Mouse (Mus musculus): ENCODE data around the gene Pxmp4. TPM values are rescaled to one million over a fixed set of nuclear protein-coding genes. Genes with fewer than 3 reads are reported as not detected.
A peak's percentile ranks its signal among the peaks of the same experiment; 100 is the strongest.

The Pxmp4 gene
- polyA plus RNA-seq (2016; fragmentation: Nextera tagmentation; extraction: Ambion mirVana) = 19.9 and 21.5 TPM in 2 replicates

DNA sequence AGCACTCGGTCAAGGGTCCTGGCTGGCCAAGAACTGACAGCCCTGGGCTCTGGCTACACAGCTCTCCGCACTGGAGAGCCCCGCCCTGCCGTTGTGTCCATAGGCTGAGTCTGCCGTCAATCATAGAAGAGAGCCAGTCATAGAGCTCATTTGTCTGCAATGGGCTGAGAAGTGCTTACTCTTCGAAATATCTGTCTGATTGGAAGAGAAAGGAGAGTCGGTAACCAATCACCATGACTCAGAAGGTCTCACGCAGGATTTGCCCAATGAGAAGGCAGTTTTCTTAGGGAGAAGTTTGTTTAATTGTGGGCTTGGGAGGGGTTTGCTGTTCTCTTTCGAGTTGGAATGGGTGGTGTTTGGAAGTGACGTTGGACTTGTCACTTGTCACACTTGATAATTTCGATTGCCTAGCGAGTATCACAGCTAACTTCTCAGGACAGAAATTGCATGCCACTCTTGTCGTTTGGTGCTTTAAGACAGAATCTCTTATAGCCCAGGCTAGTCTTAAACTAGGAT lies at the start of gene Pxmp4:
Gene Pxmp4, minus strand, starts transcription at position 71 of the 516 bp plus-strand sequence.
- peaks cover 12% of the 10 kb centered on the region; the same call in 1 of the 2 replicates for H3K27me3 ChIP-seq (ENCODE audit: insufficient read depth, poor library complexity, severe bottlenecking)
- H3K4me3 ChIP-seq = peak within 1 kb of the TSS; percentile 79
- H3K27ac ChIP-seq = peak within 1 kb of the TSS; percentile 92
- peaks cover 14% of the 10 kb centered on the region for H3K4me1 ChIP-seq
- H3K36me3 ChIP-seq = no peaks in the 10 kb centered on the region
- no peaks in the 10 kb centered on the region for H3K9me3 ChIP-seq
- DNase-seq (ENCODE audit: low spot score) = peak; percentile 99
- under 1% methylated on average over 13 of the region's 13 CpGs for WGBS

DNA sequence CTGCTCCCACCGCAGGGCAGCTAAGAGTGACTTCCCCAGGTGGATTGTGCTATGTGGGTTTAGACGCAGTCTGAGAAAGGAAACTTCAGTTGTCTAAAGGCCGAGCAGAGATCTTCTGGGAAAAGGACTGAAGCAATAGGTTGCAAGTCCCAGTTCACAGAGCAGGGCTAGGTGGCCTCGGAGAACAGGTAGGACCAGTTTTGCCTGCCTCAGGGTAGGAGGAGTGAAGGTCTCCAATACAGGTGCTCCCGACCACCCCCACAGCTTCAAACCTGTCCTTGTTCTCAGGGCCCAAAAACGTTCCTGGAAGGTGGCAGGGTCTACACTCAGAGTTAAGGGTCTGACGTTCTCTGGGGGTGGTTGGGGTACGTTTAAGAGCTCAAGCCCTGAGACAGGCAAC lies 47.9 kb upstream of the Pxmp4 start, which contains the start of gene Chmp4b:
Gene Chmp4b, plus strand, starts transcription at position 343 of the 400 bp plus-strand sequence.
- H3K27me3 ChIP-seq (ENCODE audit: insufficient read depth, poor library complexity, severe bottlenecking) = no peaks in the 10 kb centered on the region
- H3K4me3 ChIP-seq = no peak within 1 kb of the TSS
- WGBS = 46% methylated on average over 8 of the region's 8 CpGs
- H3K27ac ChIP-seq = no peak within 1 kb of the TSS
- H3K9me3 ChIP-seq = no peaks in the 10 kb centered on the region
- no peaks in the 10 kb centered on the region for H3K36me3 ChIP-seq
- DNase-seq (ENCODE audit: low spot score) = no peak
- 0 out of 2 replicates have a peak, but pooled peaks cover 5% of the 10 kb centered on the region for H3K4me1 ChIP-seq

DNA sequence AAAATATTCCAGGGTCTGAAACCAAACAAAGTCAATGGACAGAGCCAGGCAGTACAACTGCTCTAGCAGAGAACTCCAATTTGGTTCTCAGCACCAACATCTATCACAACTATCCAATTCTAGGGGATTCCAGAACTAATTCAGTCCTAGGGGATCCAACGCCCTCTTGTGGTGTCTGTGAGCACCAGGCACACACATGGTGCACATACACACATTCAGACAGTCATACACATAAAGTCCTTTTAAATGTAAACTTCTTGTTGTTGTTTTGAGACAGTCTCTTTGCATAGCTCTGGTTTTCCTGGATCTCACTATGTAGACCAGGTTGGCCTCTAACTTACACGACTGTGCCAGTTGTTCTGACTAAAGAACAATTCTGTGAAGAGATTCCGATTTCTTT lies 46.9 kb upstream of the Pxmp4 start:
- Histone ChIP-seq H3K4me3 (no peak overlapping the region), H3K36me3 (peaks cover 5% of the 10 kb centered on the region), H3K4me1 (no peaks in the 10 kb centered on the region), H3K9me3 (no peaks in the 10 kb centered on the region), H3K27ac (no peak overlapping the region), H3K27me3 (ENCODE audit: insufficient read depth, poor library complexity, severe bottlenecking) (no peaks in the 10 kb centered on the region)
- 79% methylated on average over 3 of the region's 3 CpGs for WGBS
- no peak for DNase-seq (ENCODE audit: low spot score)

DNA sequence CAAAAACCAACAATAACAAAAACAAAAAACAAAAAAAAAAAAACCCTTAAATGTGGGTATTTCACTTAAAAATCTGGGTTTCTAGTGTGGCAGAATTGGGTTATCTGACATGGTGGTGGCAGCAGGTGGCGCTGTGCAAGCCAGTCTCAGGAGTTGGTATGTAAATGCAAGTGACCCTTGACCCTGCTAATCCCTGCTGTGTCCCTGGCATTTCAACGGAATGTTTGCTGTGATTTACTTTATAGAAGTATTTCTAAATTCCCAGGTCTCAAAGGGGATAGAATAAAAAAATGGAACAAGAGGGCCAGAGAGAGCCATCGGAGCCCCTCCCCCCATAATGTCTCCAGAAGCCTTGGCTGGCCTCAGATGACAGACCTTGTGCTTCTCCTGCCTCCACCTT lies 44.6 kb upstream of the Pxmp4 start:
- Histone ChIP-seq H3K4me3 (no peak overlapping the region), H3K4me1 (no peaks in the 10 kb centered on the region), H3K27ac (no peak overlapping the region), H3K27me3 (ENCODE audit: insufficient read depth, poor library complexity, severe bottlenecking) (no peaks in the 10 kb centered on the region), H3K9me3 (no peaks in the 10 kb centered on the region), H3K36me3 (peaks cover 20% of the 10 kb centered on the region)
- no peak for DNase-seq (ENCODE audit: low spot score)
- WGBS = 25% methylated on average over 3 of the region's 3 CpGs

DNA sequence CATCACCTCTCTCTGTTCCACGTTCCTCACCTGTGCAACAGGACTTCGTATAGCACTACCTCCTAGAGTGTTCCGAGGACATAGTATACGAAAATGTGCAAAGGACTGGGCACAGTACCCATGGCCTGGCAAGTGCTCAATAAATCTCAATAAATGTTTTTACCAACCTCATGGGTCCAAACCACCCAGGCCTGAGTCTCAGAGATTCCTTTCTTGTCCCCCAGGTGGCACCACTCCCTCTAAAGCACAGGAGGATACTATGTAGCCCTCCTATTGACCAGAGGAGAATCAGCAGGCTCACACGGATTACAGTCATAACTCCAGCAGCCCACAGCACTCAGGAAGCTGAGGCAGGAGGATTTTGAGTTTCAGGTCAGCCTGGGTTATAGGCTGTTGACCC lies 43.1 kb upstream of the Pxmp4 start:
- Histone ChIP-seq H3K4me3 (no peak overlapping the region), H3K36me3 (peaks cover 24% of the 10 kb centered on the region), H3K27me3 (ENCODE audit: insufficient read depth, poor library complexity, severe bottlenecking) (no peaks in the 10 kb centered on the region), H3K27ac (no peak overlapping the region), H3K9me3 (no peaks in the 10 kb centered on the region), H3K4me1 (no peaks in the 10 kb centered on the region)
- no peak for DNase-seq (ENCODE audit: low spot score)
- 72% methylated on average over 5 of the region's 5 CpGs for WGBS

DNA sequence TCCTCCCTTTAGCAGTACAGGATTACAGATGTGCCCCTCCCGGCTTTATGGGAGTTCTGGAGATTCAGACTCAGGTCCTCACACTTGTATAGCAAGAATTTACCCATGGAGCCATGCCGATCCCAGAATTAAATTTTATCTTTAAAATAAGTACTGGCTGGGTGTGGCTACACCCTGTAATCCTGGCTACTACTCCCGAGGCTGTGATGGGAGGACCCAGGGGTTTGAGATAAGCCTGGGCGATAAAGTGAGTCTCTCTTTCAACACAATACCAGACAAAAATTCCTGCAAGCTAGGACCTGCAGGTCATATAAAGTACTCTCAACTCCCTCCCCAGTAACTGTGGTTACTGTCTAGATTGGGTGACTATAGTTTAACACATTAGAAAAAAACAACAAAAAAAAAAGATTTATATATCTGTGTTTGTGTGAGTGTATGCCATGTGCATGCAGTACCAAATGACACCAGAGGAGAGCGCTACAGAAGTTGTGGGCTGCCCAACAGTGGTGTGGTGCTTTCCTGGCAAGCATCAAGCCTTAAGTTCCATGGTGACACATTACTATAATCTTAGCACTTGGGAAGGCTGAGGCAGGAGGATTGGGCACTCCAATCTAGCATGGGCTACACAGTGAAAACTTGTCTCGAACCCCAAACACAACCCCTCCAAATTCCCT lies 39.3 kb upstream of the Pxmp4 start:
- H3K27me3 ChIP-seq (ENCODE audit: insufficient read depth, poor library complexity, severe bottlenecking) = no peaks in the 10 kb centered on the region
- WGBS = 56% methylated on average over 6 of the region's 6 CpGs
- H3K9me3 ChIP-seq = 0 out of 2 replicates have a peak, but pooled peaks cover 5% of the 10 kb centered on the region
- no peak overlapping the region for H3K4me3 ChIP-seq
- peaks cover 51% of the 10 kb centered on the region for H3K36me3 ChIP-seq
- no peak overlapping the region for H3K27ac ChIP-seq
- H3K4me1 ChIP-seq = no peaks in the 10 kb centered on the region
- no peak for DNase-seq (ENCODE audit: low spot score)

DNA sequence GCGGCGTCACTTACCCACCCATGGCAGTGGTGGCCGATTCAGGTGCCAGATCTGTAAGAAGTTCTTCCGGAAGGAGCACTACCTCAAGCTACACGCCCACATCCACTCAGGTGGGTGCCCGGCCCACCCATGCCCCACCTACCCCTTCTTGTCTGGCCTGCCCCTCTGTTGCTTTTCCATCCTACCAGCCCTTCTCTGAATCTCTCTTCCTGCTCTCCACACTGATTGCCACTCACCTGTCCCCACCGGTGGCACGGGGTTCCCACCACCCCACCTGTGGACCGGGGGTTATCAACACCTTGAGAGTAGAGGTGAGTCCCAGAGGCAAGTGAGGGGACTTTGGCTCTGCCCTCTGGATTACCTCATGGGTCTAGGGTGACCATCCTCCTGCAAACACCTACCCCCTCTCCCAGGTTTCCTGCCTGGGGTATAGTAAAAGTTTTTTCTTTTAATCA lies 38.5 kb upstream of the Pxmp4 start:
- H3K36me3 ChIP-seq = peaks cover 58% of the 10 kb centered on the region
- H3K4me1 ChIP-seq = no peaks in the 10 kb centered on the region
- H3K4me3 ChIP-seq = no peak overlapping the region
- no peak overlapping the region for H3K27ac ChIP-seq
- no peaks in the 10 kb centered on the region for H3K27me3 ChIP-seq (ENCODE audit: insufficient read depth, poor library complexity, severe bottlenecking)
- no peak for DNase-seq (ENCODE audit: low spot score)
- WGBS = 94% methylated on average over 9 of the region's 9 CpGs
- H3K9me3 ChIP-seq = 0 out of 2 replicates have a peak, but pooled peaks cover 5% of the 10 kb centered on the region

DNA sequence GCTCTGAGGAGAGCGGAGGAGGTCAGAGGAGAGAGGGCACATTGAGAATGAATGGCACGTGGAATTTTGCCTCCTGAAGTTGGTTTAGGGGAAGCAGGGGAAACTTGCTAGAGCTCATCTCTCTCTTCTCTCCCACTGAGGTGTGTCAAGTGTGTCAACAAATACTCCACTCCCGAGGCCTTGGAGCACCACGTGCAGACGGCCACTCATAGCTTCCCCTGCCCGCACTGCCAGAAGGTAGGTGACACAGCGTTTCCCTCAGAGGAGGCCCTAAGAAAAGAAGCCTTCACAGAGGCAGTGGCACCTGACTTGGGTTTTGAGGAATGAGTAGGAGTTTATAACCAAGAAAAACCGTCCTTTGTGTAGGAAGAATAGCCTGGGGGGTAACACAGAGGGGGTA lies 37.7 kb upstream of the Pxmp4 start:
- 78% methylated on average over 8 of the region's 8 CpGs for WGBS
- DNase-seq (ENCODE audit: low spot score) = no peak
- H3K36me3 ChIP-seq = peaks cover 58% of the 10 kb centered on the region

DNA sequence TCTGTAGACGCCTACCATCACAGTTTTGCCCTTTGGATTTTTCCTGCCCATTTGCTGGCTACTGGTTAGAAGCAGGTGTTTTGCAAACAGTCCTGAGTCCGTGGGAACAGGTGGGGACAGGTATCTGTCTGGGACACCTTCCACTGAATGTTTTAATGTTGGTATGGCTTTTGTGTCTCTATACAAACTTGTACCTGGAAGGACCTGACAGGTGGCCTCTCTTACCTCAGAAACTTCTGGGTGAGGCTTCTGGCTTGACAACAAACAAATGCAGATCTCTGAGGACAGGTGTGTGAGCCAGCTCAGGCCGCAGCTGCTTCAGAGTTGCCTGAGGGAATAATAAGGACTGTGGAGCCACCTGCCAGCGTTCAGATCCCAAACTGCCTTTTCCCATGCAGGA lies 35.6 kb upstream of the Pxmp4 start:
- Histone ChIP-seq H3K27ac (no peak overlapping the region), H3K4me3 (no peak overlapping the region), H3K9me3 (0 out of 2 replicates have a peak, but pooled peaks cover 5% of the 10 kb centered on the region), H3K4me1 (no peaks in the 10 kb centered on the region), H3K27me3 (ENCODE audit: insufficient read depth, poor library complexity, severe bottlenecking) (no peaks in the 10 kb centered on the region), H3K36me3 (peaks cover 51% of the 10 kb centered on the region)
- no peak for DNase-seq (ENCODE audit: low spot score)
- 85% methylated on average over 4 of the region's 4 CpGs for WGBS

More for the DNA sequence above, 37.7 kb upstream of the Pxmp4 start:
- 0 out of 2 replicates have a peak overlapping the region, but pooled peaks have one; percentile 7 for H3K27ac ChIP-seq
- no peak overlapping the region for H3K4me3 ChIP-seq
- H3K9me3 ChIP-seq = 0 out of 2 replicates have a peak, but pooled peaks cover 5% of the 10 kb centered on the region
- H3K27me3 ChIP-seq (ENCODE audit: insufficient read depth, poor library complexity, severe bottlenecking) = no peaks in the 10 kb centered on the region
- no peaks in the 10 kb centered on the region for H3K4me1 ChIP-seq

DNA sequence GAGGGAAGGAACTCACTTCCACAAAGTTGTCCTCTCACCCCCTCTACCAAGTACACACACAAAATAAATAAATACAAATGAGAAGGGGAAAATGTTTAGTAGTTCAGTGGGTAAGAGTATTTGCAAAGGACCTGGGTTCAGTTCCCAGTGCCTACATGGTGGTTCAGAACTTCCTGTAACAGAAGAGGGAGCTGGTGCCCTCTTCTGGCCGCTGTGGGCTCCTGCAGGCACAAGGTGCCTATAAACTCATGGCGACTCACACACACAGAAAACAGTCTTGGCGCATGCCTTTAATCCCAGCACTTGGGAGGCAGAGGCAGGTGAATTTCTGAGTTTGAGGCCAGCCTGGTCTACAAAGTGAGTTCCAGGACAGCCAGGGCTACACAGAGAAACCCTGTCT lies 35.0 kb upstream of the Pxmp4 start:
- 0 out of 2 replicates have a peak, but pooled peaks cover 5% of the 10 kb centered on the region for H3K9me3 ChIP-seq
- no peak overlapping the region for H3K27ac ChIP-seq
- no peaks in the 10 kb centered on the region for H3K4me1 ChIP-seq
- no peak for DNase-seq (ENCODE audit: low spot score)
- no peaks in the 10 kb centered on the region for H3K27me3 ChIP-seq (ENCODE audit: insufficient read depth, poor library complexity, severe bottlenecking)
- H3K36me3 ChIP-seq = peaks cover 48% of the 10 kb centered on the region
- WGBS = 90% methylated on average over 3 of the region's 3 CpGs
- no peak overlapping the region for H3K4me3 ChIP-seq

DNA sequence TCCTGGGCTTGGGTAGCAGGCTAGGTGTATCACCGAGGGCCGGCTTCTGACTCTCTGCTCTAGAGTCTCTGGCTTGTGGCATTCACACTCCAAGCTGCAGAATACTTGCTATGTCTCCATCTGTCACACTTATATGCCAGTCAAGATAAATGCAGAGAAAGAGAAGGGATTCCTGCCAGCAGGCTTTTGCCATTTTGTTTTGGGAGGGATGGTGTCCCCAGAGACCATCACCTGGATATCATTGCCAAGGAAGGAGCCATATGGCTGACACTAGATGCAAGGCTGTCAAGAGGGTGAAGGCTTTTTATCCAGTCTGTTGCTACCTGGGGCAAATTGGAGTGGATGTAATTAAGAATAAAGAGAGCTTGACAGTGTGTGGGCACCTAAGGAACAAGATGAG lies 32.3 kb upstream of the Pxmp4 start:
- Histone ChIP-seq H3K36me3 (peaks cover 44% of the 10 kb centered on the region), H3K4me3 (no peak overlapping the region), H3K9me3 (0 out of 2 replicates have a peak, but pooled peaks cover 5% of the 10 kb centered on the region), H3K4me1 (no peaks in the 10 kb centered on the region), H3K27ac (no peak overlapping the region), H3K27me3 (ENCODE audit: insufficient read depth, poor library complexity, severe bottlenecking) (no peaks in the 10 kb centered on the region)
- no peak for DNase-seq (ENCODE audit: low spot score)
- 96% methylated on average over 2 of the region's 2 CpGs for WGBS

DNA sequence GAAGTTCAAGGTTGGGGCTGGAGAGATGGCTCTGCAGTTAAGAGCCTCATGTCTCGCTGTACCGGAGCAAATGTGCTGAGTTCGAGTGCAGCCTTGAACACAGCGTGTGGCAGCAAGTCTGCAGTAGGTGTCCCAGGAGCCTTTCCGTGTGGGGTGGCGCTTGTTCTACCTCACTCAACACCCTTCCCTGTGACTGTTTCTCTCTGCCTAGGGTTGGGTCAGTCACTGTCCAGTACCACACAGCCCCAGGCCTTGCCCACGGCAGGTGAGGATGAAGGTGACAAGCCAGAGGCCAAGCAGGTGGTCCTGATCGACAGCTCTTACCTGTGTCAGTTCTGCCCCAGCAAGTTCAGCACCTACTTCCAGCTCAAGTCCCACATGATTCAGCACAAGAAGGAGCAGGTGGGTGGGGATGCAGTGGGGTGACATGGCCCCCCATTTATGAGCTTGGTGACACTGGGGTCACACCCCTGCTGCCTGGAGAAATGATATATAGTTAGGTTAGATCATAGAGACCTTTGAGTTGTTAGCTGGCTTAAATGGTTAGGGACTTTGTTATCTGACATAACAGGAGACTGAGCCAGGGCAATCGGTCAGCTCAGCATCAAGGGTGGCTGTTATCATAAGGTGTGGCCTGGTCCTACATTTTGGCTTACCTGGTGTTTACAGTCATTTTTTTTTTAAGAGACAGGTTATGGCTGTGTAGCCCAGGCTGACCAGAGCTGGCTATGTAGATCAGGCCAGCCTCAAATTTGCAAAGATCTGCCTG lies 30.6 kb upstream of the Pxmp4 start:
- H3K27me3 ChIP-seq (ENCODE audit: insufficient read depth, poor library complexity, severe bottlenecking) = no peaks in the 10 kb centered on the region
- no peak overlapping the region for H3K4me3 ChIP-seq
- H3K4me1 ChIP-seq = no peaks in the 10 kb centered on the region
- 0 out of 2 replicates have a peak, but pooled peaks cover 5% of the 10 kb centered on the region for H3K9me3 ChIP-seq
- no peak for DNase-seq (ENCODE audit: low spot score)
- WGBS = 87% methylated on average over 9 of the region's 9 CpGs
- H3K27ac ChIP-seq = peak overlapping the region; percentile 47; the same call in 1 of the 2 replicates
- H3K36me3 ChIP-seq = peaks cover 48% of the 10 kb centered on the region

Measured in heart, embryonic 10.5 days (tissue).